Mouse (Mus musculus) CH12.LX (cell line): ENCODE measurements around the gene Stag3.

Experiments used
- MAZ ChIP-seq: IDR thresholded peaks from 2 replicates; pipeline ENCODE4 v1.6.1; 2012; ENCODE audit warnings: low read depth, mild to moderate bottlenecking, inconsistent platforms, low read length, improper control_type of control experiment, moderate library complexity
- PAX5 ChIP-seq: IDR thresholded peaks from 2 replicates; pipeline ENCODE4 v1.6.1; 2012; ENCODE audit warnings: low read length, inconsistent platforms, mixed read lengths
- POLR2A ChIP-seq: IDR thresholded peaks from 2 replicates; pipeline ENCODE4 v1.6.1; 2011; ENCODE audit warnings: low read depth, mild to moderate bottlenecking, improper control_type of control experiment, low read length

- TF ChIP-seq MAZ (no peak), PAX5 (no peak), POLR2A (no peak)
Measured at GRCm38 (mm10) chr5:138258542-138258941, 21.5 kb upstream of the Stag3 start.
